Mouse (Mus musculus) spleen, adult 2 months (tissue): ENCODE results near the gene Gm20388. TPM values are rescaled to one million over a fixed set of nuclear protein-coding genes. Genes with fewer than 3 reads are reported as not detected.

Experiments
- DNase-seq, 2 experiments: peaks; one replicate each; pipeline versions ENCODE4 v3.0.0 to v3.0.0-alpha.2; 2012 to 2021; ENCODE audit warnings: low spot score in 2 of 2, low read depth in 1 of 2
- H3K27ac ChIP-seq: fragments of 200-500 bp; 2 replicates; pipeline ENCODE4 v1.5.1; 2012; ENCODE audit warnings: low read length, inconsistent platforms; ENCODE audit not compliant: insufficient read depth
- H3K27me3 ChIP-seq: fragments of 200-500 bp; 2 replicates; pipeline ENCODE4 v1.6.1; 2012; ENCODE audit warnings: mild to moderate bottlenecking, moderate library complexity, low read length, inconsistent platforms; ENCODE audit not compliant: control insufficient read depth, insufficient read depth
- H3K36me3 ChIP-seq: fragments of 200-500 bp; 2 replicates; pipeline ENCODE4 v1.6.1; 2012; ENCODE audit warnings: mild to moderate bottlenecking, low read length, inconsistent platforms; ENCODE audit not compliant: control insufficient read depth, insufficient read depth
- H3K4me1 ChIP-seq: fragments of 200-500 bp; 2 replicates; pipeline ENCODE4 v1.6.1; 2011; ENCODE audit warnings: inconsistent platforms; ENCODE audit not compliant: control insufficient read depth, insufficient read depth, insufficient read length
- H3K4me3 ChIP-seq: fragments of 200-500 bp; 2 replicates; pipeline ENCODE4 v1.5.1; 2011; ENCODE audit warnings: mild to moderate bottlenecking, inconsistent platforms; ENCODE audit not compliant: insufficient read depth, insufficient read length; ENCODE audit errors: extremely low read depth
- CTCF ChIP-seq: fragments of 200-500 bp; IDR thresholded peaks from 2 replicates; pipeline ENCODE4 v1.5.1; 2011; ENCODE audit warnings: mild to moderate bottlenecking, inconsistent platforms; ENCODE audit not compliant: insufficient read depth, insufficient read length, insufficient replicate concordance; ENCODE audit errors: extremely low read depth
- POLR2A ChIP-seq: fragments of 200-500 bp; IDR thresholded peaks from 2 replicates; pipeline ENCODE4 v1.6.1; 2011; ENCODE audit warnings: low read depth, low read length, inconsistent platforms
- WGBS: fragments of 180-500 bp; shearing (Covaris S2); methylation state at CpG from one replicate; pipeline ENCODE4 v1.1.7; 2018; 5-methylcytosine and 5-hydroxymethylcytosine counted together
- polyA plus RNA-seq: library from polyadenylated mRNA; depleted of rRNA; stranded (reverse); fragments of >200 nt; gene quantifications from 2 replicates; pipeline ENCODE4 v1.2.3, GENCODE M21; 2012

The Gm20388 gene
- polyA plus RNA-seq, 1 experiment, result 26.1 TPM

DNA sequence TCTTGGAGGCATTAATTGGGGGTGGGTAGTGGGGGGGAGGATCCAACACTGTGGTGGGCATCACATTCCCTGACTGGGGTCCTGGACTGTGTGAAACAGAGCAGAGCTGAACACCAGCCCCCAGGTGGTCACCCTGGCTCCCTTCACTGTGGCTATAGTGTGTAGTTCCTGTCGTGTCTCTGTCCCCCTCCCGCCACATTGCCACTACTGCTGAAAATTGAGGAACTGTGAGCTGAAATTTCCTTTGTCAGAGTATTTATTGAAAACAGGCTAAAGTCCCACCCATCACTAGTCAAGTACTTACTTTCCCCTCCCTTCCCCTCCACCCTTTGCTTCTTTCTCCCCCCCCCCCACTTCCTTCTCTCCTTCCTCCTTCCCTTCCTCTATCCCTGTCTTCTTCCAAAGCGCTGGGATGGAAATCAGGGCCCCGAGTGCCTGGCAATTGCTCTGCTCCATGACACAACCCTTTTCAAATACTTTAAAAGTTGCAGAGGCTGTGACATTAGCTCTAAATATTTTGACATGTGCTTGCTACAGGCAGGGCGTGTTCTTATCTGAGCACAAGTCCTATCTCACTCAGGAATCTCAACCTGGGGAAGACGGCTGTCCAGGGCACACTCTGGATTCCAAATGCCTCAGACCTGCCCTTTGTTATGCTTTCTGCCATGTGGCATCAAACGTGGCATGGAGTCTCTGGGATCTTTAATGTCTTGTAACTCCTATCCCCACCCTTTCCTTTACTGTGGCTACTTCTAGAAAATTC, 1200.7 kb downstream of the Gm20388 start:
- peaks cover 10% of the 10 kb centered on the region for H3K27me3 ChIP-seq
- DNase-seq, result peak; percentile 35 to 55
- no peak overlapping the region for H3K4me3 ChIP-seq
- H3K36me3 ChIP-seq, result no peaks in the 10 kb centered on the region
- peaks cover 11% of the 10 kb centered on the region for H3K4me1 ChIP-seq
- WGBS, result 40% methylated on average over 7 of the region's 7 CpGs
- H3K27ac ChIP-seq, result peak overlapping the region; percentile 65
- TF ChIP-seq POLR2A (no peak), CTCF (no peak)

DNA sequence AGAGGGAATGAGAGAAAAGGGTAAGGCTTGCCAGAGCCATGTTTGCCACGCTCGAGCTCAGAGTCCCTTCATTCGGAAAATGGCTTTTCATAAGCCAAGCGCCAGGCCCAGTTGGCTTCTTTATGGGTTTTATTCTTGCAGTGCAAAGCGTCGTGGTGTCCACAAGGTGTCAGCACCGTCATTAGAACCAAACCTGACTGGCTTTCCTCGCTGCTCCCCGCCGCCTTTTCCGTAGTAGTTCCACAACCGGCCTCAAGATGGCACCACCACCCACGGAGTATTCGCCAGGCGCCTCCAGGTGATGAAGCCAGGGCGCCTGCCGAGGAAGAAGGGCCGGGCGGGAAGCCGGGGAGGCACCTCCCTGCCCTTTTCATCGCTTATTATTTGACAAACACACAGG, 1202.6 kb downstream of the Gm20388 start:
- 1% methylated on average over 21 of the region's 21 CpGs for WGBS
- no peak overlapping the region for H3K4me3 ChIP-seq
- DNase-seq, result peak; percentile 86 to 94
- peaks cover 29% of the 10 kb centered on the region for H3K27me3 ChIP-seq
- TF ChIP-seq POLR2A (no peak), CTCF (peak; percentile 96; the same call in 1 of the 2 replicates)
- H3K27ac ChIP-seq, result no peak overlapping the region
- H3K4me1 ChIP-seq, result peaks cover 19% of the 10 kb centered on the region
- H3K36me3 ChIP-seq, result no peaks in the 10 kb centered on the region

GRCm38 (mm10) chr8:121115136-121115535, 1204.5 kb downstream of the Gm20388 start:
- WGBS, result 6% methylated on average over 25 of the region's 25 CpGs
- Histone ChIP-seq H3K27ac (no peak overlapping the region), H3K36me3 (no peaks in the 10 kb centered on the region), H3K4me1 (peaks cover 15% of the 10 kb centered on the region), H3K27me3 (peaks cover 32% of the 10 kb centered on the region), H3K4me3 (no peak overlapping the region)
- TF ChIP-seq POLR2A, result no peak
- no peak for TF ChIP-seq CTCF
- DNase-seq, result no peak

GRCm38 (mm10) chr8:121115948-121116347, 1205.3 kb downstream of the Gm20388 start, which contains the start of gene Foxc2:
Foxc2 (plus strand) TSS chr8:121116171.
- H3K27ac ChIP-seq, result no peak within 1 kb of the TSS
- peak within 1 kb of the TSS; percentile 63 for H3K4me3 ChIP-seq
- no peak for TF ChIP-seq CTCF
- no peak for TF ChIP-seq POLR2A
- DNase-seq, result peak; percentile 66 to 75
- H3K4me1 ChIP-seq, result peaks cover 15% of the 10 kb centered on the region
- H3K36me3 ChIP-seq, result no peaks in the 10 kb centered on the region
- peaks cover 34% of the 10 kb centered on the region for H3K27me3 ChIP-seq
- WGBS, result 4% methylated on average over 25 of the region's 25 CpGs

DNA sequence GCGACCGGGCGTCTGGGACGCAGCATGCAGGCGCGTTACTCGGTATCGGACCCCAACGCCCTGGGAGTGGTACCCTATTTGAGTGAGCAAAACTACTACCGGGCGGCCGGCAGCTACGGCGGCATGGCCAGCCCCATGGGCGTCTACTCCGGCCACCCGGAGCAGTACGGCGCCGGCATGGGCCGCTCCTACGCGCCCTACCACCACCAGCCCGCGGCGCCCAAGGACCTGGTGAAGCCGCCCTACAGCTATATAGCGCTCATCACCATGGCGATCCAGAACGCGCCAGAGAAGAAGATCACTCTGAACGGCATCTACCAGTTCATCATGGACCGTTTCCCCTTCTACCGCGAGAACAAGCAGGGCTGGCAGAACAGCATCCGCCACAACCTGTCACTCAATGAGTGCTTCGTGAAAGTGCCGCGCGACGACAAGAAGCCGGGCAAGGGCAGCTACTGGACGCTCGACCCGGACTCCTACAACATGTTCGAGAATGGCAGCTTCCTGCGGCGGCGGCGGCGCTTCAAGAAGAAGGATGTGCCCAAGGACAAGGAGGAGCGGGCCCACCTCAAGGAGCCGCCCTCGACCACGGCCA, 1206.0 kb downstream of the Gm20388 start:
- Histone ChIP-seq H3K4me3 (peak overlapping the region; percentile 63), H3K27ac (no peak overlapping the region), H3K27me3 (peaks cover 37% of the 10 kb centered on the region), H3K4me1 (peaks cover 11% of the 10 kb centered on the region; the same call in 1 of the 2 replicates), H3K36me3 (no peaks in the 10 kb centered on the region)
- TF ChIP-seq CTCF, result no peak
- TF ChIP-seq POLR2A, result no peak
- 11% methylated on average over 55 of the region's 55 CpGs for WGBS
- DNase-seq, result no peak

DNA sequence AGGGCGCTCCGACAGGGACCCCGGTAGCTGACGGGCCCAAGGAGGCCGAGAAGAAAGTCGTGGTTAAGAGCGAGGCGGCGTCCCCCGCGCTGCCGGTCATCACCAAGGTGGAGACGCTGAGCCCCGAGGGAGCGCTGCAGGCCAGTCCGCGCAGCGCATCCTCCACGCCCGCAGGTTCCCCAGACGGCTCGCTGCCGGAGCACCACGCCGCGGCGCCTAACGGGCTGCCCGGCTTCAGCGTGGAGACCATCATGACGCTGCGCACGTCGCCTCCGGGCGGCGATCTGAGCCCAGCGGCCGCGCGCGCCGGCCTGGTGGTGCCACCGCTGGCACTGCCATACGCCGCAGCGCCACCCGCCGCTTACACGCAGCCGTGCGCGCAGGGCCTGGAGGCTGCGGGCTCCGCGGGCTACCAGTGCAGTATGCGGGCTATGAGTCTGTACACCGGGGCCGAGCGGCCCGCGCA, 1206.6 kb downstream of the Gm20388 start:
- DNase-seq, result no peak
- Histone ChIP-seq H3K27ac (no peak overlapping the region), H3K4me3 (peak overlapping the region; percentile 1; the same call in 1 of the 2 replicates), H3K36me3 (no peaks in the 10 kb centered on the region), H3K27me3 (peaks cover 39% of the 10 kb centered on the region), H3K4me1 (peaks cover 11% of the 10 kb centered on the region; the same call in 1 of the 2 replicates)
- WGBS, result 7% methylated on average over 61 of the region's 62 CpGs
- TF ChIP-seq CTCF, result no peak
- no peak for TF ChIP-seq POLR2A

DNA sequence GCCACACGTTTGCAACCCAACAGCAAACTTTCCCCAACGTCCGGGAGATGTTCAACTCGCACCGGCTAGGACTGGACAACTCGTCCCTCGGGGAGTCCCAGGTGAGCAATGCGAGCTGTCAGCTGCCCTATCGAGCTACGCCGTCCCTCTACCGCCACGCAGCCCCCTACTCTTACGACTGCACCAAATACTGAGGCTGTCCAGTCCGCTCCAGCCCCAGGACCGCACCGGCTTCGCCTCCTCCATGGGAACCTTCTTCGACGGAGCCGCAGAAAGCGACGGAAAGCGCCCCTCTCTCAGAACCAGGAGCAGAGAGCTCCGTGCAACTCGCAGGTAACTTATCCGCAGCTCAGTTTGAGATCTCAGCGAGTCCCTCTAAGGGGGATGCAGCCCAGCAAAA, 1207.3 kb downstream of the Gm20388 start:
- no peak for TF ChIP-seq POLR2A
- no peak overlapping the region for H3K27ac ChIP-seq
- 12% methylated on average over 28 of the region's 28 CpGs for WGBS
- no peaks in the 10 kb centered on the region for H3K36me3 ChIP-seq
- peaks cover 42% of the 10 kb centered on the region for H3K27me3 ChIP-seq
- DNase-seq, result no peak
- no peak overlapping the region for H3K4me3 ChIP-seq
- H3K4me1 ChIP-seq, result peaks cover 11% of the 10 kb centered on the region; the same call in 1 of the 2 replicates
